Mouse (Mus musculus) spleen, adult 12 weeks (tissue): ENCODE results near the gene Pik3cb.
A peak's percentile ranks its signal among the peaks of the same experiment; 100 is the strongest.

ENCODE experiments used
- DNase-seq: peaks from one replicate; pipeline ENCODE4 v3.0.0; 2022; ENCODE audit warnings: low spot score

Gene Pik3cb

DNA sequence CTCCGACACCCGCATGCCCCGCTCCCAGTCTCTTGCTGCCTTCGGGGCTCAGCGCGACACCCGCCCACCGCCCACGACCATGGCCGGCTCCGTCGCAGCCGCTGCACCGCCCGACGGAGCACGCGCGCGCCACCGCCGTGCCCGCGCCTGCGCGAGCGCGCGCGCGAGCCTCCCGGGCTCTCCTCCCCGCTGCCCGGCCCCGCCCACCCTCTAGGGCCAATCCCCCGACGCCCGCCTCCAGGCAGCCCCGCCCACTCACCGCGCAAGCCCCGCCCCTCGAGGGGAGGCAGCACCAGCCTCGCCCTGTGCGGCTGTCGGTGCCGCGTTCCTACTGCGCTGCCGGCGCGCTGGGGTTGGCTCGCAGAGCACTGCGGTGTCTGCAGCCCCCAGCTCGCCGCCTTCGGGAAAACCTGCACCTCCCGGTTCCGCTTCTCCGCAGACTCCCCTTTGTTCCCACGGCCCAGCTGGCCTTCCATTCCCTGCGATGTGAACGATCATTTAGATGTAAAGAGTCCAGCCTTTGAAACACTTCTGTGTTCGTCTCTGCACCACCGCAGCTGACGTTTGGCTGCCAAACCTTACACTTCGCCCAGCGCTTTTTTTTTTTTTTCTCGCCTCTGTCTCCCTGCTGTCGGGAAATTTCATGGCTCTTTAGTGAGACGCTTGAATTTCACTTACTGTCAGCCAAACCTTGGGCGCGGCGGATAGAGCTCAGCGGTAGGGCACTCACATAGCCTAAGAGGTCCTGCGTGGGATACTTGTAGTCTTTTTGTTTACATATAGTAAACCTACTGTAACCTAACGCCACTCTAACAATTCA is at the start of gene Pik3cb:
Pik3cb (minus strand) TSS at position 559 of the 820 bp plus-strand sequence.
- peak; percentile 98 for DNase-seq

DNA sequence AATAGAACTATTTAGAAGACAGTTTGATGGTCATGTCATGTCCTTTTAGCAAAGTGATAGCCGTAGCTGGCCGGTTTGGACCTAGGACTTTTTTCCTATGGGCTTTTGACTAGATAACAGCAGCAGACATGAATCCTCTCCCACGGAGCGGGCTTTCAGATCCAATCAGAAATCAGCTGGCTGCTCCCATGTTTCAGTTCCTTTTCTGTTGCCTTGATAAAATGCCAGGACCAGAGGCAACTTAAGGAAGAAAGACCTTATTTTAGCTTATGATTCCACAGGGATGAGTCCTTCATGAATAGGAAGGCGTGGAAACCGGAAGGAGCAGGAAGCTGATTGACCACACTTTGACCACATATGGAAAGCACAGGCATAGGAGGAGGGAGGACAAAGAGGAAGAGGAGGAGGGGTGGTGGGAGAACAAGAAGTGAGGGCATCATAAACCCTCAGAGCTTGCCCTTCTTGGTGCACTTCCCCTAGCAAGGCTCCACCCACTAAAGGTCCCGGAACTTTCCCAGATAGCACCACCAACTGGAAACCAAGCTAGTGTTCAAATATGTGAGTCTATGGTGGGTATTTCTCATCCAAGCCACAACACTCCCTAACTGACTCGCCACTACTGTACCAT is 42.7 kb upstream of the Pik3cb start:
- DNase-seq, result no peak

DNA sequence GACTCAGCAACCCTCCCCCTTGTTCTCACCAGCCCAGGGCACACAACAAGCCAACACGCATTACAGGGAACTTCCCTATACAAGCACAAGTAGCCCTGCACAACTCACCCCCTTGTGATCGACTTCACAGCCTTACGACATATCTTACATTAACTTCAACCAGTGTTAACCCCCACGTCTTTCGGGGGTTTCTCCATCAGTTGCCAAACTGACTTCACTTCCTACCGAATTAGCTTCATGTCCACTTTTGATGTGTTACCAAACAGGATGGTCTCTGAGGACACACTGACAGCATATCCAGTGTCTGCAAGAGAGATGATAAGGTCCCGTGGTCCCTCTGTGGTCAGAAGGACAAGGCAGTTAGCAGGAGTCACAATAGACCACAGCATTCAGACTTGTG is 41.7 kb upstream of the Pik3cb start:
- no peak for DNase-seq

DNA sequence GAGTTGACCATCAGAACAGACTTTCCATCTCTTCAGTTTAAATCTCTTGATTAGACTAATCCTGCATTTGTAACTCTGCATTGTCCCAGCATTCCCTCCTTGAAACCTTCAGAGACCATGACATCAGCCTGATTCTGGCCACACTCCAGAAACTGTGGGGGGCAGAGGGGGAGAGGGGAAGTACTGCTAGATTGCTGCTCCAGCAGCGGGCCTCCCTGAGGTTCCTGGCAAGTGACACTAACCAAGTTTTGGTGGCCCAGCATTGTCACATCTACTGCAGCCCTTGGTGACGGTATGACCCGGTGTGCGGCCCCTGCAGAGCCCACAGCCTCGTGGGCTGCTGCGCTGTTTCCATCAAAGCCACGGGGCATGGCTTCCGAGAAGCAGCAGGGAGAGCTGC is 39.9 kb upstream of the Pik3cb start:
- DNase-seq, result no peak

DNA sequence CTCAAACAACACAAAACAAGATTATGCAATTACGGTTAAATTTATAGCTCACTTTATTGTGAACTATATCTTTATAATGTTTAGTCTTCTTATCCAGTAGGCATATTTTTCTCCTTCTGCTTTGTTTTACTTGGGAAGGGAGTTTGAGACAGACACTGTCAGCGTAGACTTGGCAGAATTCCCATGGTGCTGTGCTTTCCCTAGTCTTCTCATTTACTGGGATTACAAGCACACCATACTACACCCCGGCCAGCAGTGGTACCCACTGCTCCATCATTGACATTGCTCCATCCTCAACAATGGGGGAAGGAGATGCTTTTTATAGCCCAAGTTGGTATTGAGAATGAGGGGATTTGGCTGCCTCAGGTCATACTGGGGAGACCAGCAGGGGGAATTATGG is 38.3 kb upstream of the Pik3cb start:
- DNase-seq, result no peak

DNA sequence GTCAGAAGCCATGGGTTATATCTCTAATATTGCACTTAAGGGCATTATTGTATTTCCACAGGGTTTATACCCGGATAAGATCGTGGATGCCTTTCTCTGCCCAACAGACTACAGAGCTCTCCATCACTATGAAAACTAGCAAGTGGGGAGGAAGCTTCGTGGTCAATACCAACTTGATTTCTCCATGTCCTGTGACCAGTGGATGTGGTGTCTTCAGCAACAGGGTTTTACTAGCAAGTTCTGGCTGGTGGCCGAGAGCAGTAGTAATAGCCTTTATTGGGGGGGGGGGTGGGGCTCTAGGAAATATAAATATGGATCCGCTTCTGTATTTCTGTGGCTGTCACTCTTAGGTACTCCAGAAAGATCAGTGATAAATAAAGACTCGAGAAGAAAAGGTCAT is 35.4 kb upstream of the Pik3cb start:
- no peak for DNase-seq

DNA sequence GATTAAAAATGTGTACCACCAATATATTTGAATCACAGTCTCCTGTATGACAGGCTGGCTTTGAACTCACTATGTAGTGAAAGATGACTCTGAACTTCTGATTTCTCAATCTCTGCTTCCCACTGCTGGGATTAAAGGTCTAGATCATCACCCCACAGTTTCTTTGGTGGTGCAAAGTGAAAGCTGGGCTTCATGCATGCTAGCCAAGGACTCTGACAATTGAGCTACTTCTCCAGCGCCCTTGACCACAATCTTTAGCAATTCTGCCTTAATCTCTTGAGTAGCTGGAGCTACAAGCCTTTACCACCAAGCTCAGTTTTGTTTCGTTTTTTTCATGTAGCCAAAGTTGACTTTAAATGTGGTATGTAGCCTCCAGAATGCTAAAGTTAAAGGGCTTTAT is 32.4 kb upstream of the Pik3cb start:
- DNase-seq, result no peak

DNA sequence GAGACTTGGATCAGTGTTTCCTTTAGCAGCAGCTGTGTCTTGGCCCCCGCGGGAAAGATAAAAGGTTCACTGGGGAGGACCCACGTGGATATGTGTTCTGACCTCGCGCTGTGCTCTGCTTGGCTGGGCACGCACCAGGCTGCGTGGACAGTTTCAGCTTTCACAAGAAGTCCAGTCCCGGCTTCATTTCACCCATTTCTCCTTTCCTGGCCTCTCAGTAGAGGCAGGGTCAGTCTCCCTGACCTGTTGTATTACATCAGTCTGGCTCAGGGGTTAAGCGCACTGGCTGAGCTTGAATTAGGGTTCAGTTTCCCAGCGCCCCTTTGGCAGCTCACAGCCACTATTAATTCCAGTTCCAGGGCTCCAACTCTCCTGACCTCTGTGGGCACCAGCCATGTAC is 30.8 kb upstream of the Pik3cb start:
- DNase-seq, result no peak

DNA sequence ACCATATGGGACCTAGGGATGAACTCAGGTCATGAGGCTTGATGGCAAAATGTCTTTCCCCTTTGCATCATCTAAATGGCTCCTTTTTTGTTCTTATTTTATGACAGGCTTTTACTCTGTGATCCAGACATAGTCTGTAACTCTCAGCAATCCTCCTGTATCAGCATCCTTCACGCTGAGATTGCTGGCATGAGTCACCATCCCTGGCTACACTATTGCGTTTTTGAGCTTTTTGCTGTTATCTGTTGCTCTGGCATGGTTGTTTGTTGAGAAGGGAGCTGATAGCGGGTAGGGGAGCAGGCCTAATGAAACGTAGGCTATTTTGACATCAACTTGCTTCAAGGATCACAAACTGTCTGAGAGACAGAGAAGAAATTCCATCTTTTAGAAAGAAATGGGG is 28.6 kb upstream of the Pik3cb start:
- DNase-seq, result no peak

DNA sequence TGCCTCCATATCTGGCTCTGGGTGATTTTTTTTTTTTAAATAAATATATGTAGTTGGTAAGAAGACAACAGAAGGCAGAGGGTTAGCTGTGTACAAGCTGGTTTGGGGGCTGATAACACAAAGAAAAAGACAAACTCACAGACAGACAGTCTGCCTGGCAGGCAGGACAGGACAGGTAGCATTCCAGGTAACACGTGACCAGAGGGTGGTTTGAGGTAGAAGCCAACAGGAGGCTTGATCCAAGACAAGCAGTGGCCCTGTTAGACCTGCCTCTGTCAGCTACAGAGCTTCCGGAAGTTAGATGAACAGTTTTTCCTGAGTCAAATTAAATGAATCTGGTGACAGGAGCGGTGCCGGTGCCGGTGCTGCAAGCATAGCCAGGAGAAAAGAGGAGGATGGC is 26.5 kb upstream of the Pik3cb start:
- no peak for DNase-seq

DNA sequence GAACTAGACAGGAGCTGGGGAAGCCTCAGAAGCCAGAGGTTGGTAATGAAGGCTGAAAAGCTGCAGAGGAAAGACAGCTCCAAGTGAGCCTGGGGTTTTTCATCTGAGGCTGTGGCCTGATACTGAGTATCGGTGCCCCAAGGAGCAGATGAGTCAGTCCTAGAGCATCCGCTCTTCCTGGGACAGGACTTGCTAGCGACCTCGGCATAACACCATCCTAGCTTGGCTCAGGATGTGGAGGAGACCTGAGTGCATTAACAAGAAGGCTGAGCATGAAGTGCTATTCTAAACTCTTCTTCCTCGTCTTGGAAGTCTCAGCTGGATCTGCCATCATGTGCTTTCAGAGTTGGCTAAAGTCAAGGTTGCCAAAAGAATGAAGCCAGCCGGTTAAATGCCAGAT is 25.5 kb upstream of the Pik3cb start:
- no peak for DNase-seq

DNA sequence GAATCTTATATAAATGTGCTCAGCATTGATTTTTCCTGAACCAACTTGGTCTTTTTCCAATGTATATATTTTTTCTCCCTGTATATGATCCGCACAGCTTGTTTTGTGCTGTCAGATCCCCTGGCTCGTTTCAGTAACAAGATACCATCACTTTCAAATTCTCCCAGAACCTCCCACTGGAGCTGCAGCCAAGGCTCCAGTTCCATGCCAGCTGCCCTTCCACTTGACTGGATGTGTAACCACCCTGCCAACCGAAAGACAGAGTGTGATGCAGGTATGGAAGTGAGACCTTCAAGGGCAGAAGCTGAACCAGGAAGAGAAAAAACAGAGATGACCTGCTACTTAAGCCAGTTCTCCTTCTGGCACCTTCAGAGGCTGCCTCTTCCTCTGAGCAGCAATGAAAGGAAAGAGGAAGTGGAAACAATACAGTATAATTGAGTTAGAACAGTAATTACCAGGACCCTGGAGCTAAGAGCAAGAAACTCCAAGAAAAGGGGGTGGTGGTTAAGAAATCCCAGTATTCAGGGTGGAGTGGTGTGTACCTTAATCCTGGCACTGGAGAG is 24.3 kb upstream of the Pik3cb start:
- no peak for DNase-seq

DNA sequence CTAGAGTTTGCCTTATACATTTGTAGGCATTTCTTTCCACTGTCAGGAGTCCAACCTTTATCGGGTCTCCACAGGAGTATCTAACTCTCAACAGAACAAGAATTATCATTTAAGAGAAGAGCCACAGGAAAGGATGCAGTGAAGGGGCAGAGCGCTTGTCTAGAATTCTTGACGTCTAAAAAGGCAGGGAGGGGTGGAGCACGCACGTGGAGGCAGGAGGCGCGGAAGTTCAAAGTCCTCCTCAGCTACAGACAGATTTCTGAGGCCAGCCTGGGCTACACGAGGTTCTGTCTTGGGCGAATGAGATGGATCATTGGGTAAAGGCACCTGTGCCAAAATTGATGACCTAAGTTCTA is 23.7 kb upstream of the Pik3cb start:
- DNase-seq, result no peak

DNA sequence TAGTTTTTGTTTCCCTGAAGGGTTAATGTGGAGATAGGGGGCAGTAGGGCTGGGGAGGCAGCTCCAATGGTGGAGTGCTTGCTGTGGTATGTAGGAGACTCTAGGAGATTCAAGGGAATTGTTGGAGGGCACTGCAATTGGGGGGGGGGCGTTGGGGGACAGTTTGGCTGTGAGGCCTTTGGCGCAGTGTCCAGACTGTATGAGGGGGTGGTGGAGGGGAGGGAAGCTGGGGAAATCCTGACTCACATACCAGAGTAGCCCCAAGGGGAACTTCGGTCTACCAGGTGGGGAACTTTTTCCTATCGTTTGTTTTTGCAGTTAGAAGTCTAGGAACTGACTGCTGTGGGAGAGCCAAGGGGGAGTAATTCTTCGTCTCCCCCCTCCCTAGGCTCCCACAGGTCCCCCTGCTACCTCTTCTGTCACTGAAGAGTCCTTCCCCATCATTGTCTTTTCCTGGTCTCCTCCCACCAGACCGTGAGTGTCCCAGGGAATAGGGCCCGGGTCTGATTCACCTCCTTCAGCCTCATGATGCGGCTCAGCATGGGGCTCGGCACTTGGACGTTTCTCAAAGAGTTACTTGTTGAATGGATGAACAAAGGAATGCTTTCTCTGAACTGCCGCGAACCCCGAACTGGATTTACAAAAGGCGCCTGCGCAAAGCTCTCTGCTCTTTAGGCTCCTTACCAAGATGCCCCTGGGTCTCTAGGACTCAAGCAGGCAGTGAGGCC is 23.2 kb upstream of the Pik3cb start:
- DNase-seq, result no peak

DNA sequence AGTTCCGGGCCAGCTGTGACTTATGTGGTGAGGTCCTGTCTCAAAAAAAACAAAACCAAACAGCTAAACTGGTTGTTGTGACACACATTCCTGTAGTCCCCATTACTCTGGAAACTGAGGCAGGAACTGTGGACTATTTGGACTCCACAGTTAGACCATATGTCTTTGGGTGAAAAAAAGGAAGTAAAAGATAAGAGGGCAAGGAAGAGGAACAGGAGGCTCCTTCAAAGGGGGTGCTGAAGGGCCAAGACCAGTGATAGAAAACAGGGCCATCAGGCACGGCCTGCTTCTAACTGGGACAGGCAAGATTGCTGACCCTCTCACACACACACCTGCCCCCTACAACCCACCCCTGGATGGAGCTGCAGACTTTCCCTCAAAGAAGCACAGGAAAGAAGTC is 22.4 kb upstream of the Pik3cb start:
- no peak for DNase-seq

DNA sequence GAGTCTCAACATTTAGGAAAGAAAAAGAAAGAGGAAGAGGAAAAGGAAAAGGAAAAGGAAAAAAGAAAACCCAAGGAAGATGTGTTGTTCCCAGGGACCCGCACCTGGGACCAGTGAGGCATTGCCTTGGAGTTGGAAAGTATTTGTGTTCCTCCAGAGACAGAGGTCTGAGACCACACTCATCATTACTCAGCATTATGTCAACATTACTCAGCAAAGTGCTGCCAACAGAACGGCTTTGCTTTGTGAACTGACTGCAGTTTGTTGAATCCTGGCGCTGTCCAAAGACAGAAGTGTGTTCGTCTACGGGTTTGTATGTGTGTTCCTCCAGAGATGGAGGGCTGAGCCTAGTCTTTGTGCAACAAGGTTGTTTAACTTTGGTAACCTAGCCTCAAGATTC is 20.4 kb upstream of the Pik3cb start:
- DNase-seq, result no peak

DNA sequence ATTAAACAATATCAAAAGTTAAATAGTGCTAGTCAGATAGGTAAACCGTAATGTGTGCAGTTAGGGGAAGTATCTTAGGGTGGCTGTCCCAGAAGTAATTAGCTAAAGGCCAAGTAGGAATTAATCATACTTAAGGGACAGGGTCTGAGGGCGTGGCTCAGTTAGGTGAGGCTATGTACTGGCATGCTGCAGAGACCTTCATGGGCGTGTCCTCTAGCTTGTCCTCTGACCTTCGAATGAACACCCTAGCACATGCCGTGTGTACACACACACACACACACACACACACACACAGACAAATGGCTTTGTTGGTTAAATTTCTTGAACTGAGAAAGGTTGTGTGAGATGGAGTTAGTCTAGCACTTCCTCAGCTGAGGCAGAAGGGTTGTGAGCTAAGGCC is 19.5 kb upstream of the Pik3cb start:
- no peak for DNase-seq

DNA sequence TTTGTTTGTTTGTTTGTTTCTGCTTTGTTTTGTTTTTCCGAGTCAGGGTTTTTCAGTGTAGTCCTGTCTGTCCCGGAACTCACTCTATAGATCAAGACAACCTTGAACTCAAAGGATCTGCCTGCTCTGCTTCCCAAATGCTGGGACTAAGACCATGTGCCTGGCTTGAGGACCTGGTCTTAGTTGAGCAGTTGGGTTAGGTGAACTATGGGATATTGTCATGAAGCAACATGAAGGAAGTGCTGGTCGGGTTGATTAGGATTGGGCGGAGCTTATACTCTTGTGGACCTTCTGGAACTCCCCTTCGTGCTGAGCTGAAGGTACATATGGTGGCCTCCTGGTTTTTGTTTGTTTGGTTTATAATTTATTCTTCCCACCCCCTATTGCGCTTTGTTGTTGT is 18.3 kb upstream of the Pik3cb start:
- DNase-seq, result no peak

DNA sequence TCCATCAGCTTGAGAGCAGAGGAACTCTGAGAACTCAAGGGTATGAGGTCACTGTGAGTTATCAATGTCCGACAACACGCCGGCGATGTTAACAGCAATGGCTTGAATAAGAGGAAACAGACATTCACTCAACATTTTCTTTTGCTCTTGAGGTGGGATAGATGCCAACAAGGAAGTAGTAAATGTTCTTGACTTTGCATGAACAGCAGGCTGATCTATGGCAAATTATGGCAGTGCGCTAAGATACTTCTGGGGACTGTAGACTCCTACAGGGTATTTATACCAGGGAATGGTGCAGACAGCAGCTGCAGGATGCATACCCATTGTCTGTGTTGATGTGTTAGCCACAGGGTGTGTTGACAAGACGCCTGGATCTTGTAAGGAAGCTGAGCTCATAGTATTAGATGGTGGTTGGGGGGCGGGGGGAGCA is 17.8 kb upstream of the Pik3cb start:
- DNase-seq, result no peak

DNA sequence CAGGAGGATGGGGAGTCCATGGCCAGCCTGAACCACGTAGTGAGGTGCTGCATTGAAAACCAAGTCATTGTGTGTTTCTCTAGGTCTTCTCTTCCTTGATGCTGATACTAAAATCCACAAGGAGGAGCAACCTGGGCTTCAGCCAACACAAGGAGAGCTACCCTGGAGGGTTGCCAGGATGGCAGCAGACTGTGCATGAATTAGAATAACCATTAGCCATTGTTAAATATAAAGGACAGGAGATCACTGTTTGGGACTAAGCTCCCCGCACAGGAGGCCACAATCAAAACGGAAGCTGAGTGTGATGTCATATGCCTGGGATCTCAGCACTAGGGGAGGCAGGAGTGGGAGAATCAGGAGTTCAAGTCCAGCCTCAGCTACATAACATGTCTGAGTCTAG is 13.2 kb upstream of the Pik3cb start:
- no peak for DNase-seq

DNA sequence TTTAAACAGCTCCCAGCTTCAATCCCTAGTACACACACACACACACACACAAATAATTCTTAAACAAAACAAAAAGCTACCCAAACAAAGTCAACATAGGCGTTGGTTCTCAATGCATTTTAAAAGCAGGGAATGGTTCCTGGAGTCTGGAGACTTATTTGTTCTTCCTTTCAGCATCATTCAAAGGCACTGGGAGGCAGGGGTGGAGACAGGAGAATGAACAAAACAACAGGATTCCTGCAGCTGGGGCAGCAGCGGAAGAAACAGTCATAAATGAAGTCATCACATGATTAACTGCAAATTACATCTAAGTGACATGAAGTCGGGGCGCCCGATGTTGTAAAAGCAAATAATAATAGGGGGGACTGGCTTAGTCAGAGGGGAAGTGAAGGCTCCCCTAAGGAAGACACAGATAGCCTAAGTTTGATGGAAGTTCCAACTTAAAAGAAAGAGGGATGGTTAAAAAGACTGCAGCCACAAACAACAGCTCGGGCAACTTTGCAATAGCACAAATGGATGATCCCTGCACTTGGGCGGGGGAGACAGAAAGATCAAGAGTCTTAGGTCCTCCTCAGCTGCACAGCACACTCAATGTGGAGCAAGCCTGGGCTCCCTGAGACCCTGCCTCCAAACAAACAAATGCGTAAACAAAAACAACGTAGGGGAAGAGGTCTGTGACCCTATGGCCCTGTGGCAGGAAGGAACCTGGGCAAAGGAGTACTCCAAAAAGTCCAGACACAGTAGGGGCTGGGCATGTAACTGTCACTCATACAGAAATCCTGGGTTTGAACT is 12.5 kb upstream of the Pik3cb start:
- no peak for DNase-seq
